Mouse (Mus musculus) hindbrain, embryonic 13.5 days (tissue): ENCODE results near the gene Pkp2. TPM values are rescaled to one million over a fixed set of nuclear protein-coding genes. Genes with fewer than 3 reads are reported as not detected.
"Not testable (repeated sequence)": the region's sequence is repeated elsewhere in the genome, so short reads cannot be mapped to it uniquely, and the experiment has no call there.

Experiments used
- ATAC-seq: fragments of 200-750 bp; cut with Nextera tagmentation; 2 replicates; pipeline ENCODE4 v1.8.0; 2017; ENCODE audit warnings: moderate TSS enrichment; ENCODE audit not compliant: low FRiP score
- H3K27ac ChIP-seq: fragments of 300-500 bp; sonication (generic); 2 replicates; pipeline ENCODE4 v1.5.1; 2015; ENCODE audit warnings: inconsistent platforms, mild to moderate bottlenecking, moderate library complexity
- H3K27me3 ChIP-seq: fragments of 300-500 bp; sonication (generic); 2 replicates; pipeline ENCODE4 v1.6.1; 2015; ENCODE audit warnings: mild to moderate bottlenecking, inconsistent platforms
- H3K36me3 ChIP-seq: fragments of 300-500 bp; sonication (generic); 2 replicates; pipeline ENCODE4 v1.6.1; 2015; ENCODE audit warnings: mild to moderate bottlenecking, inconsistent platforms
- H3K4me1 ChIP-seq: fragments of 300-500 bp; sonication (generic); replicated peaks from 2 replicates; pipeline ENCODE4 v1.6.1; 2015; ENCODE audit warnings: inconsistent platforms
- H3K4me2 ChIP-seq: fragments of 300-500 bp; sonication (generic); 2 replicates; pipeline ENCODE4 v1.6.1; 2015; ENCODE audit warnings: inconsistent platforms, mild to moderate bottlenecking, moderate library complexity
- H3K4me3 ChIP-seq: fragments of 300-500 bp; sonication (generic); 2 replicates; pipeline ENCODE4 v1.5.1; 2015; ENCODE audit warnings: mild to moderate bottlenecking, inconsistent platforms
- H3K9ac ChIP-seq: fragments of 300-500 bp; sonication (generic); 2 replicates; pipeline ENCODE4 v1.6.1; 2015; ENCODE audit warnings: mild to moderate bottlenecking, inconsistent platforms
- H3K9me3 ChIP-seq: fragments of 300-500 bp; sonication (generic); 2 replicates; pipeline ENCODE4 v1.6.1; 2016; ENCODE audit warnings: inconsistent platforms
- WGBS: fragments of 180-500 bp; shearing (Covaris S2); methylation state at CpG from one replicate; pipeline ENCODE4 v1.1.7; 2015; 5-methylcytosine and 5-hydroxymethylcytosine counted together
- polyA plus RNA-seq: library from polyadenylated mRNA; unstranded; fragments of >200 nt; fragmentation: Nextera tagmentation; extraction: Ambion mirVana; gene quantifications from 2 replicates; pipeline ENCODE4 v1.2.1, GENCODE M21; 2015

Pkp2 gene
- polyA plus RNA-seq, 1 experiment from 2014 or later: 1.4 TPM

- Histone ChIP-seq H3K27me3 (no peaks in the 10 kb centered on the region), H3K9ac (no peak overlapping the region), H3K36me3 (no peaks in the 10 kb centered on the region), H3K9me3 (no peaks in the 10 kb centered on the region), H3K27ac (no peak overlapping the region), H3K4me2 (no peak overlapping the region), H3K4me1 (no peaks in the 10 kb centered on the region), H3K4me3 (no peak overlapping the region)
- 96% methylated on average over 5 of the region's 5 CpGs for WGBS
- no peak for ATAC-seq
These were observed 17.3 kb downstream of the Pkp2 start for GRCm38 (mm10) chr16:16230439-16230838.

GRCm38 (mm10) chr16:16233919-16234318 is 20.8 kb downstream of the Pkp2 start:
- no peaks in the 10 kb centered on the region for H3K9me3 ChIP-seq
- no peaks in the 10 kb centered on the region for H3K27me3 ChIP-seq
- no peaks in the 10 kb centered on the region for H3K4me1 ChIP-seq
- H3K9ac ChIP-seq: no peak overlapping the region
- no peak for ATAC-seq
- no peak overlapping the region for H3K27ac ChIP-seq
- 94% methylated on average over 2 of the region's 2 CpGs for WGBS
- H3K4me2 ChIP-seq: no peak overlapping the region
- no peaks in the 10 kb centered on the region for H3K36me3 ChIP-seq
- no peak overlapping the region for H3K4me3 ChIP-seq

GRCm38 (mm10) chr16:16236681-16237080 is 23.6 kb downstream of the Pkp2 start:
- not testable (repeated sequence) for H3K4me2 ChIP-seq, H3K9ac ChIP-seq, H3K4me1 ChIP-seq, H3K9me3 ChIP-seq, H3K27me3 ChIP-seq, ATAC-seq, H3K36me3 ChIP-seq, H3K4me3 ChIP-seq, H3K27ac ChIP-seq
- 93% methylated on average over 9 of the region's 9 CpGs for WGBS

GRCm38 (mm10) chr16:16238356-16238755 is 25.2 kb downstream of the Pkp2 start:
- 83% methylated on average over 2 of the region's 2 CpGs for WGBS
- Histone ChIP-seq H3K9me3 (no peaks in the 10 kb centered on the region), H3K9ac (no peak overlapping the region), H3K27ac (no peak overlapping the region), H3K4me1 (no peaks in the 10 kb centered on the region), H3K4me2 (no peak overlapping the region), H3K36me3 (no peaks in the 10 kb centered on the region), H3K4me3 (no peak overlapping the region), H3K27me3 (no peaks in the 10 kb centered on the region)
- no peak for ATAC-seq

- no peak overlapping the region for H3K27ac ChIP-seq
- no peak overlapping the region for H3K4me3 ChIP-seq
- no peaks in the 10 kb centered on the region for H3K36me3 ChIP-seq
- no peaks in the 10 kb centered on the region for H3K27me3 ChIP-seq
- no peaks in the 10 kb centered on the region for H3K9me3 ChIP-seq
- no peak for ATAC-seq
- H3K4me1 ChIP-seq: no peaks in the 10 kb centered on the region
- no peak overlapping the region for H3K4me2 ChIP-seq
- H3K9ac ChIP-seq: no peak overlapping the region
- WGBS: 64% methylated on average over 2 of the region's 2 CpGs
These were observed 31.6 kb downstream of the Pkp2 start for GRCm38 (mm10) chr16:16244711-16245110.

- Histone ChIP-seq H3K9ac (no peak overlapping the region), H3K4me3 (no peak overlapping the region), H3K36me3 (no peaks in the 10 kb centered on the region), H3K9me3 (no peaks in the 10 kb centered on the region), H3K27ac (no peak overlapping the region), H3K4me1 (no peaks in the 10 kb centered on the region), H3K27me3 (no peaks in the 10 kb centered on the region), H3K4me2 (no peak overlapping the region)
- no peak for ATAC-seq
- WGBS: 83% methylated on average over 2 of the region's 2 CpGs
These were observed 37.4 kb downstream of the Pkp2 start for GRCm38 (mm10) chr16:16250470-16250869.

- ATAC-seq: no peak
- H3K9me3 ChIP-seq: no peaks in the 10 kb centered on the region
- no peak overlapping the region for H3K4me3 ChIP-seq
- H3K9ac ChIP-seq: no peak overlapping the region
- H3K4me2 ChIP-seq: no peak overlapping the region
- H3K27ac ChIP-seq: no peak overlapping the region
- no peaks in the 10 kb centered on the region for H3K36me3 ChIP-seq
- H3K4me1 ChIP-seq: 0 out of 2 replicates have a peak, but pooled peaks cover 4% of the 10 kb centered on the region
- no peaks in the 10 kb centered on the region for H3K27me3 ChIP-seq
- WGBS: 40% methylated on average over 4 of the region's 4 CpGs
These were observed 40.4 kb downstream of the Pkp2 start for GRCm38 (mm10) chr16:16253326-16254074.

- Histone ChIP-seq H3K9ac (no peak overlapping the region), H3K4me1 (0 out of 2 replicates have a peak, but pooled peaks cover 4% of the 10 kb centered on the region), H3K27me3 (no peaks in the 10 kb centered on the region), H3K9me3 (no peaks in the 10 kb centered on the region), H3K27ac (no peak overlapping the region), H3K4me2 (no peak overlapping the region), H3K36me3 (no peaks in the 10 kb centered on the region), H3K4me3 (no peak overlapping the region)
- 68% methylated on average over 1 of the region's 1 CpGs for WGBS
- ATAC-seq: no peak
These were observed 42.1 kb downstream of the Pkp2 start for GRCm38 (mm10) chr16:16255217-16255616.

- Histone ChIP-seq H3K4me3 (no peak overlapping the region), H3K4me1 (0 out of 2 replicates have a peak, but pooled peaks cover 4% of the 10 kb centered on the region), H3K36me3 (no peaks in the 10 kb centered on the region), H3K27ac (no peak overlapping the region), H3K4me2 (no peak overlapping the region), H3K9me3 (no peaks in the 10 kb centered on the region), H3K27me3 (no peaks in the 10 kb centered on the region), H3K9ac (no peak overlapping the region)
- 24% methylated on average over 7 of the region's 7 CpGs for WGBS
- ATAC-seq: no peak
These were observed 42.8 kb downstream of the Pkp2 start for GRCm38 (mm10) chr16:16255874-16256273.

- H3K36me3 ChIP-seq: no peaks in the 10 kb centered on the region
- no peak overlapping the region for H3K4me3 ChIP-seq
- H3K9me3 ChIP-seq: no peaks in the 10 kb centered on the region
- 72% methylated on average over 1 of the region's 1 CpGs for WGBS
- ATAC-seq: no peak
- no peak overlapping the region for H3K27ac ChIP-seq
- H3K27me3 ChIP-seq: no peaks in the 10 kb centered on the region
- H3K9ac ChIP-seq: no peak overlapping the region
- H3K4me1 ChIP-seq: 0 out of 2 replicates have a peak, but pooled peaks cover 4% of the 10 kb centered on the region
- H3K4me2 ChIP-seq: no peak overlapping the region
These were observed 43.6 kb downstream of the Pkp2 start for GRCm38 (mm10) chr16:16256672-16257071.

GRCm38 (mm10) chr16:16260882-16261281 is 47.8 kb downstream of the Pkp2 start:
- WGBS: 98% methylated on average over 5 of the region's 5 CpGs
- ATAC-seq: no peak
- no peaks in the 10 kb centered on the region for H3K27me3 ChIP-seq
- 0 out of 2 replicates have a peak, but pooled peaks cover 3% of the 10 kb centered on the region for H3K4me1 ChIP-seq
- H3K9me3 ChIP-seq: no peaks in the 10 kb centered on the region
- H3K4me3 ChIP-seq: no peak overlapping the region
- H3K9ac ChIP-seq: no peak overlapping the region
- H3K4me2 ChIP-seq: no peak overlapping the region
- no peaks in the 10 kb centered on the region for H3K36me3 ChIP-seq
- H3K27ac ChIP-seq: no peak overlapping the region

- no peaks in the 10 kb centered on the region for H3K27me3 ChIP-seq
- H3K9me3 ChIP-seq: no peaks in the 10 kb centered on the region
- H3K4me1 ChIP-seq: no peaks in the 10 kb centered on the region
- no peak overlapping the region for H3K27ac ChIP-seq
- H3K9ac ChIP-seq: no peak overlapping the region
- WGBS: 95% methylated on average over 6 of the region's 6 CpGs
- H3K4me3 ChIP-seq: no peak overlapping the region
- no peak for ATAC-seq
- no peaks in the 10 kb centered on the region for H3K36me3 ChIP-seq
- no peak overlapping the region for H3K4me2 ChIP-seq
These were observed 48.4 kb downstream of the Pkp2 start for GRCm38 (mm10) chr16:16261481-16261880.

- Histone ChIP-seq H3K27ac (no peak overlapping the region), H3K9ac (no peak overlapping the region), H3K27me3 (no peaks in the 10 kb centered on the region), H3K9me3 (no peaks in the 10 kb centered on the region), H3K4me3 (no peak overlapping the region), H3K4me1 (no peaks in the 10 kb centered on the region), H3K36me3 (no peaks in the 10 kb centered on the region), H3K4me2 (no peak overlapping the region)
- no peak for ATAC-seq
- WGBS: 92% methylated on average over 3 of the region's 3 CpGs
These were observed 49.3 kb downstream of the Pkp2 start for GRCm38 (mm10) chr16:16262436-16262835.
